Mouse (Mus musculus) forebrain, embryonic 14.5 days (tissue): ENCODE results near the gene Rmi2. TPM values are rescaled to one million over a fixed set of nuclear protein-coding genes. Genes with fewer than 3 reads are reported as not detected.

ENCODE experiments used
- ATAC-seq: fragments of 200-750 bp; cut with Nextera tagmentation; 2 replicates; pipeline ENCODE4 v1.8.0; 2017; ENCODE audit warnings: mild to moderate bottlenecking, moderate library complexity
- DNase-seq: peaks from one replicate; pipeline ENCODE4 v3.0.0-alpha.2; 2015; ENCODE audit warnings: low spot score
- H3K27ac ChIP-seq: fragments of 300-500 bp; sonication (generic); 2 replicates; pipeline ENCODE4 v1.5.1; 2014; ENCODE audit warnings: low read depth, mild to moderate bottlenecking, control low read depth, low read length, moderate library complexity
- H3K27me3 ChIP-seq: fragments of 300-500 bp; sonication (generic); replicated peaks from 2 replicates; pipeline ENCODE4 v1.6.1; 2014; ENCODE audit warnings: low read length, control low read depth, mixed read lengths; ENCODE audit not compliant: control insufficient read depth, insufficient read depth
- H3K36me3 ChIP-seq: fragments of 300-500 bp; sonication (generic); 2 replicates; pipeline ENCODE4 v1.6.1; 2014; ENCODE audit warnings: low read length, control low read depth; ENCODE audit not compliant: control insufficient read depth, insufficient read depth
- H3K4me1 ChIP-seq: fragments of 300-500 bp; sonication (generic); 2 replicates; pipeline ENCODE4 v1.6.1; 2014; ENCODE audit warnings: antibody characterized with exemption, low read length, control low read depth; ENCODE audit not compliant: control insufficient read depth, insufficient read depth
- H3K4me2 ChIP-seq: fragments of 300-500 bp; sonication (generic); 2 replicates; pipeline ENCODE4 v1.6.1; 2014; ENCODE audit warnings: mild to moderate bottlenecking, control low read depth, low read length
- H3K4me3 ChIP-seq: fragments of 300-500 bp; sonication (generic); 2 replicates; pipeline ENCODE4 v1.5.1; 2014; ENCODE audit warnings: low read depth, low read length, control low read depth
- H3K9ac ChIP-seq: fragments of 300-500 bp; sonication (generic); 2 replicates; pipeline ENCODE4 v1.6.1; 2014; ENCODE audit warnings: mild to moderate bottlenecking, low read length, control low read depth, moderate library complexity
- H3K9me3 ChIP-seq: fragments of 300-500 bp; sonication (generic); replicated peaks from 2 replicates; pipeline ENCODE4 v1.6.1; 2016; ENCODE audit warnings: low read length, control low read depth, mixed read lengths; ENCODE audit not compliant: control insufficient read depth
- WGBS: fragments of 180-500 bp; shearing (Covaris S2); extraction: QIAGEN DNeasy Blood & Tissue Kit; methylation state at CpG from one replicate; pipeline ENCODE4 v1.1.7; 2014; 5-methylcytosine and 5-hydroxymethylcytosine counted together
- polyA plus RNA-seq: library from polyadenylated mRNA; unstranded; fragments of >200 nt; fragmentation: Nextera tagmentation; extraction: Ambion mirVana; gene quantifications from 2 replicates; pipeline ENCODE4 v1.2.1, GENCODE M21; 2014

Rmi2 gene
- 0.78 and 0.88 TPM in 2 replicates for polyA plus RNA-seq

- Histone ChIP-seq H3K27me3 (0 out of 2 replicates have a peak, but pooled peaks cover 2% of the 10 kb centered on the region), H3K9me3 (no peaks in the 10 kb centered on the region), H3K4me3 (peak within 1 kb of the TSS; percentile 77), H3K9ac (peak within 1 kb of the TSS; percentile 68), H3K27ac (no peak within 1 kb of the TSS), H3K36me3 (no peaks in the 10 kb centered on the region), H3K4me2 (peak within 1 kb of the TSS; percentile 93), H3K4me1 (0 out of 2 replicates have a peak, but pooled peaks cover 5% of the 10 kb centered on the region)
- DNase-seq (peak; percentile 92), ATAC-seq (peak; percentile 98)
- WGBS, result under 1% methylated on average over 68 of the region's 69 CpGs
Measured at GRCm38 (mm10) chr16:10834911-10835587, at the start of gene Rmi2. Rmi2 (plus strand) TSS chr16:10835059.

DNA sequence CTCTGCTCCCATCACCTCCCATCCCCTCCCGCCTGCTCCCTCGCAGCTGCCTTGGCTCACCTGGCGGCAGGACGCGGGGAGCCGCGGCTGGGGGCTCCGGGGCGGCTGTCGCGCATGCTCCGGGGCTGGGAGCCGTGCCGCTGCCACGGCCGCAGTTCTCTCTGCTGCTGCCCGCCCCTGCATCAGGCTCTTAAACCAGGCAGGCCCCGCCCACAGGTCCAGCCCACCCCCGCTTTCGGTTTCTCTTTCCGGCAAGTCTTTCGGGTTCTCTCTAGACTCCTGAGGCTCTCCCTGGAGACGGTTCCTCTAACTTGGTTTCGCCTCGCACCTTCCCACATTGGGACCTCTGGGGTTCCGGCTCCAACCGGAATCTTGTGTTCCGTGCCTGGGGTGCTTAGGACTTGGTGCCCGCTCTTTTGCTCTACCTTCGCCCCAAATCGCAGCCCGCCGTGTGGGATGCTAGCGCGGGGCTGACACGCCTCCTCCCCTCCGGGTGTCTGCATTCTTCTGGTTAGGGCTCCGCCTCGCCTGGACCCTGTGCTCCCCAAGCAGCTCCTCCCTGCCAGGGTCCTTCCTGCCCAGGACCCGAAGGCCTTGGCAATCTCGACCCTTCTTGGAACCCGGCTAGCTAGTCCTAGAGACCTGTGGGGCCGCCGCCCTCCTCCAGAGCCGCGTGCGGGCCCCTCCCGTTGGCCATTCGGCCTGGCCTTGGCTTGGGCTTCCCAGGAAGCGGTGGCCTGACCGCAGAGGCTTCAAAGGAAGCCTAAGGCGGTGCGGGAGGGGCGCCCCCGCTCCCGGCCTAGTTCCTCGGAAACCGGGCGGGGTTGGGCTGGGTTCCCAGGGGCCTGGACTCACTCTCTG lies 49.3 kb upstream of the Rmi2 start, which contains the start of gene Socs1:
Socs1 (minus strand) TSS at position 166 of the 861 bp plus-strand sequence.
- Histone ChIP-seq H3K27ac (peak within 1 kb of the TSS; percentile 70), H3K9me3 (no peaks in the 10 kb centered on the region), H3K27me3 (0 out of 2 replicates have a peak, but pooled peaks cover 9% of the 10 kb centered on the region), H3K9ac (peak within 1 kb of the TSS; percentile 67), H3K4me1 (0 out of 2 replicates have a peak, but pooled peaks cover 3% of the 10 kb centered on the region), H3K4me3 (peak within 1 kb of the TSS; percentile 50), H3K36me3 (no peaks in the 10 kb centered on the region), H3K4me2 (peak within 1 kb of the TSS; percentile 97)
- peak; percentile 91 for DNase-seq
- ATAC-seq, result peak; percentile 88
- WGBS, result 0% methylated on average over 43 of the region's 59 CpGs

DNA sequence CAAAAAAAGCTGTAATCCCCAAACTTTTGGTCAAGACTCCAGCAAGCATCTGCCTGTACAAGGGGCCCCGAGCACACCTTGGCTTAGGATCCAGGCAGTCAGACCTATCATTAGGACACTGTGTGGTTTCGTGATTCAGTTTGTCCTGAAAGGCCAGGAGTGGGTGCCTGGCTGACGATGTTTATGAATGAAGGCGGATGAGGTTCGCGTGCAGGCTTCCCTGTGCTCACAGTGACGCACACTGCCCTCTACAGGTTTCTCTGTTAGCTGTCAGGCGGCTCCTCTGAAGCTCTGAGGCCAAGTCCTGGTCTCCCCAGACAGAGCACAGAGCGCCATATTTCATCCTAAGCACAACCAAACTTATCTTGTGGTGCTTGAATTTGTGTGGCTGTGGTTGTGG lies 48.6 kb upstream of the Rmi2 start:
- Histone ChIP-seq H3K4me3 (peak overlapping the region; percentile 50), H3K27ac (peak overlapping the region; percentile 70; the same call in 1 of the 2 replicates), H3K4me1 (0 out of 2 replicates have a peak, but pooled peaks cover 3% of the 10 kb centered on the region), H3K27me3 (0 out of 2 replicates have a peak, but pooled peaks cover 9% of the 10 kb centered on the region), H3K9ac (peak overlapping the region; percentile 67), H3K36me3 (no peaks in the 10 kb centered on the region), H3K4me2 (peak overlapping the region; percentile 97), H3K9me3 (no peaks in the 10 kb centered on the region)
- 3% methylated on average over 9 of the region's 9 CpGs for WGBS
- ATAC-seq (peak; percentile 51), DNase-seq (peak; percentile 95)

DNA sequence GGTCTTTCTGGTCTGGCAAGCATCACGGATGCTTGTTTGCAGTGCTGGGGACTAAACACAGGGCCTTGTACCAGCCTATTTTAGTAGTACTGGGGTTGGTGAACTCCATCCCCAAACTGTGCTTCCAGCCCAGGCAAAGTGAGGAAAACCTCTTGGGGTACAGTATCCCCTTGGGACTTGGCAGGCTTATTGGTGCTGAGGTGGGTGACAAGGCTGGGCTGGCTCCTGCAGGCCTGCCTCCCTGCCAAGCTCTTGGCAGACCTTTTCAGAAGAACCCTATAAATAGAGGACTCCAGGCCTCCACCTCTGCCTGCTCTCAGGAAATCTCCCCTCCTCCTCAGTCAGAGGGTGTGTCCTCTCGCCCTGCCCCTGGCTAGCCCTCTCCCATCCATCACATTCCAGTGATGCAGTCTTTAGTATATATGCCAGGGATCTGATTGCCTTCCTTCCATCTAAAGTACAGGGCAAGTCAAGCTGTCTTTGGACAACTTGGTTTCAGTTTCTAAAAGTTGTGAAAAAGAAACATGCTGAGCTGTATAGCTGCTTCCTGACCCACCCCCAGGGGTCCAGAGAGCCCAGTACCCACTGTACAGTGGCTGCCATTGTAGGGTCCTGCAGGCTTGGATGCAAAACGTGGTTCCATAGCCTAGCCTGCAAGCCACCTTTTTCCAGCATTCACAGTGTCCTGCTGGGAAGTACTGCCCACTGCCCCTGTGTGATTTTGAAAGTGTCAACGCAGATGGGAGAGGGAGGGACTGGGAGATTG lies 47.9 kb upstream of the Rmi2 start:
- ATAC-seq, result no peak
- H3K9me3 ChIP-seq, result no peaks in the 10 kb centered on the region
- H3K9ac ChIP-seq, result no peak overlapping the region
- H3K27ac ChIP-seq, result no peak overlapping the region
- WGBS, result 64% methylated on average over 4 of the region's 4 CpGs
- 0 out of 2 replicates have a peak overlapping the region, but pooled peaks have one; percentile 97 for H3K4me2 ChIP-seq
- DNase-seq, result no peak
- H3K36me3 ChIP-seq, result no peaks in the 10 kb centered on the region
- H3K4me1 ChIP-seq, result 0 out of 2 replicates have a peak, but pooled peaks cover 3% of the 10 kb centered on the region
- H3K4me3 ChIP-seq, result no peak overlapping the region
- H3K27me3 ChIP-seq, result 0 out of 2 replicates have a peak, but pooled peaks cover 9% of the 10 kb centered on the region

DNA sequence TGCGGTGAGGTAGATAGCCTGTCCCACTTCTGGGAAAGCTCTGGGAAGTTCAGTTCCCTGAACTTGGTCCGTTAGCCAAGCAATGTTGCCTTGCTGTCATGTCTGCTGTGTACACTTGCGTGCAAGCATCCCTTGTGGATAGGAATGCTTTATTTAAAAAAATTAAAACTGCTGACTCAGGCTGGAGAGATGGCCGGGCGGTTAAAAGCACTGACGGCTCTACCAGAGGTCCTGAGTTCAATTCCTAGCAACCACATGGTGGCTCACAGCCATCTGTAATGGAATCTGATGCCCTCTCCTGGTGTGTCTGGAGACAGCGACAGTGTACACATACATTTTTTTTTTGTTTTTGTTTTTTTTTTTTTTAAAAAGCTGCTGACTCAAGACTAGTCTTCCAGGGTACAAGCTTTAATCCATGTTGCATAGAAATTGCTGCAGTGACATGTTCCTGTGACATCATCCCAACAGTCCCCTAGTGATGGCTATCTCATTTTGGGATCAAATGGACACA lies 47.3 kb upstream of the Rmi2 start:
- Histone ChIP-seq H3K4me3 (no peak overlapping the region), H3K36me3 (no peaks in the 10 kb centered on the region), H3K27me3 (0 out of 2 replicates have a peak, but pooled peaks cover 9% of the 10 kb centered on the region), H3K9me3 (no peaks in the 10 kb centered on the region), H3K27ac (no peak overlapping the region), H3K4me1 (0 out of 2 replicates have a peak, but pooled peaks cover 3% of the 10 kb centered on the region), H3K9ac (no peak overlapping the region), H3K4me2 (no peak overlapping the region)
- WGBS, result 88% methylated on average over 7 of the region's 7 CpGs
- no peak for ATAC-seq
- no peak for DNase-seq

DNA sequence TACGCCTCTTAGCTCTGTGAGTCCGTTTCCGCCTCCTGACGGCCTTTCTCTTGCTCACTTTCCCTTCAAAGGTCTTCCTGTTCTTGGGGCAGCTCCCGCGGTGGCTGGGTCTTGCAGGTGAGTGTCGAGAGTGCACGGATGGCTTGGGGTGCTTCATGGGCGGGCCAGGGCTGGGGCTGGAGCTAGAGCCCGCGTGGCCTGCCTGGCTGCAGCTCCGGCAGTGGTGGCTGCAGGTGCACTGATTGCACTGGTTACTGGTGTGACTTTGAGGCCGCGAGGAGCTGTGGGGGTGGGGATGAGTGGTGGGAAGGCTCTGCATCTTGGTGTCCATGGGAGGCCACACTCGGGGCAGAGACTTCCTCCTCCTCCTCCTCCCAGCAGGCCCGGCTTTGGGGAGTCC lies 46.6 kb upstream of the Rmi2 start, which contains the start of gene Tnp2:
Tnp2 (minus strand) TSS at position 390 of the 400 bp plus-strand sequence.
- H3K27me3 ChIP-seq, result 0 out of 2 replicates have a peak, but pooled peaks cover 9% of the 10 kb centered on the region
- DNase-seq (no peak), ATAC-seq (no peak)
- H3K27ac ChIP-seq, result no peak within 1 kb of the TSS
- no peak within 1 kb of the TSS for H3K4me2 ChIP-seq
- no peaks in the 10 kb centered on the region for H3K9me3 ChIP-seq
- H3K36me3 ChIP-seq, result no peaks in the 10 kb centered on the region
- 0 out of 2 replicates have a peak, but pooled peaks cover 3% of the 10 kb centered on the region for H3K4me1 ChIP-seq
- WGBS, result 57% methylated on average over 16 of the region's 16 CpGs
- no peak within 1 kb of the TSS for H3K9ac ChIP-seq
- H3K4me3 ChIP-seq, result no peak within 1 kb of the TSS

DNA sequence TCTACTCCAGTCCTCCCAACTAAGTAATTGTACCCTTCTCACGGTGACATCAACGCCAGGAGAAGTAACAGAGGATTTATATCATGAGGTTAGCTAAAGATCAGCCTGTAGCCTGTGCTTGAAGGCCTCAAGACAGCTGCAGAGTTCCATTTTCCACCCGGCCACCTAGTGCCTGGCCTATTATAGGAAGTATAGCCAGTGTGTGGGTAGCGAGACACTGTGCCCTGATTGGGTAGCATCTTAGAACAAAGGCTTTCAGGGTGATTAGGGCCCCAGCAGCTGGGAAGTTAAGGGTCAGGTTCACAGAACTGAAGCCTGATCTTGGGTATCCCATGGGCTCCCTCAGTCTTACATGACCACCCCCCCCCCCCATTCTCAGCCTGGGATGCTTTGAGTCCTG lies 46.0 kb upstream of the Rmi2 start:
- 0 out of 2 replicates have a peak, but pooled peaks cover 3% of the 10 kb centered on the region for H3K4me1 ChIP-seq
- ATAC-seq (no peak), DNase-seq (no peak)
- no peak overlapping the region for H3K4me2 ChIP-seq
- no peaks in the 10 kb centered on the region for H3K36me3 ChIP-seq
- H3K9me3 ChIP-seq, result no peaks in the 10 kb centered on the region
- 0 out of 2 replicates have a peak, but pooled peaks cover 7% of the 10 kb centered on the region for H3K27me3 ChIP-seq
- no peak overlapping the region for H3K9ac ChIP-seq
- 50% methylated on average over 4 of the region's 4 CpGs for WGBS
- no peak overlapping the region for H3K4me3 ChIP-seq
- H3K27ac ChIP-seq, result no peak overlapping the region

DNA sequence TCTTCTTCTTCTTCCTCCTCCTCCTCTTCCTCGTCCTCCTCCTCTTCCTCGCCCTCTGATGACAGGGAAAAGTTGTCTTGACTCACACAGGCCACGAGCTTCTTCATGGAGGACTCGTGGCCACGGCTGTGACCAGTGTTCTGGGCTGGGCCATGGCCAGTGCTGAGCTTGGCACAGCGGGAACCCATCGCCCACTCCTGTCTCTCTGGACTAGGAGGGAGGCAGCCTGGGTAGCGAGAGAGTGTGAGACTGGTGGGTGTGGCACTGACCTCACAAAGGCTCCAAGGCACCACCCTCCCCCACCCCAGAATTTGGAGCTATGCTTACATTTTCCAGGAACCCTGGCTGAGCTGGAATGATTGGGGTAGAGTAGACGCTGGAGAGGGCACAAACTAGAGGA lies 44.2 kb upstream of the Rmi2 start, which contains the start of gene Prm3:
Prm3 (minus strand) TSS at position 213 of the 400 bp plus-strand sequence.
- no peaks in the 10 kb centered on the region for H3K36me3 ChIP-seq
- H3K27me3 ChIP-seq, result no peaks in the 10 kb centered on the region
- H3K9ac ChIP-seq, result no peak within 1 kb of the TSS
- ATAC-seq, result no peak
- no peaks in the 10 kb centered on the region for H3K4me1 ChIP-seq
- H3K4me3 ChIP-seq, result no peak within 1 kb of the TSS
- no peaks in the 10 kb centered on the region for H3K9me3 ChIP-seq
- 71% methylated on average over 9 of the region's 9 CpGs for WGBS
- no peak for DNase-seq
- no peak within 1 kb of the TSS for H3K27ac ChIP-seq
- no peak within 1 kb of the TSS for H3K4me2 ChIP-seq
